Mouse (Mus musculus): ENCODE measurements at regions not wholly inside any gene's neighbourhood (a gene's known extent, or its start where the extent isn't known, plus 50 kb on each side); places are given as distances from the start of the nearest gene placed in this dataset.

- TF ChIP-seq POLR2A (IDR thresholded peaks at IDR 0.05; ENCODE audit: insufficient read depth, low read length) (no peak), EP300 (IDR thresholded peaks at IDR 0.05; ENCODE audit: insufficient read depth, low read depth, low read length) (no peak)
Observed at GRCm38 (mm10) chr6:81655205-81655604, 268.3 kb upstream of the Gcfc2 start.

All from ES-Bruce4 (cell line).